Mouse (Mus musculus) embryonic facial prominence, embryonic 11.5 days (tissue): ENCODE data around the gene Syne4. TPM values are rescaled to one million over a fixed set of nuclear protein-coding genes. Genes with fewer than 3 reads are reported as not detected.

ENCODE experiments used
- ATAC-seq: fragments of 200-750 bp; cut with Nextera tagmentation; replicated peaks from 2 replicates; pipeline ENCODE4 v1.8.0; 2017; ENCODE audit warnings: low read depth; ENCODE audit not compliant: insufficient number of reproducible peaks, low FRiP score, low TSS enrichment
- DNase-seq: peaks from one replicate; pipeline ENCODE4 v3.0.0-alpha.2; 2015; ENCODE audit warnings: low spot score
- H3K27ac ChIP-seq: fragments of 300-500 bp; sonication (generic); replicated peaks from 2 replicates; pipeline ENCODE4 v1.5.1; 2014; ENCODE audit warnings: mild to moderate bottlenecking, low read depth, low read length, control low read depth
- H3K27me3 ChIP-seq: fragments of 300-500 bp; sonication (generic); 2 replicates; pipeline ENCODE4 v1.6.1; 2014; ENCODE audit warnings: mild to moderate bottlenecking, low read length, moderate library complexity, mixed read lengths; ENCODE audit not compliant: control insufficient read depth, insufficient read depth
- H3K36me3 ChIP-seq: fragments of 300-500 bp; sonication (generic); replicated peaks from 2 replicates; pipeline ENCODE4 v1.6.1; 2014; ENCODE audit warnings: low read depth, mild to moderate bottlenecking, low read length, moderate library complexity, mixed read lengths; ENCODE audit not compliant: control insufficient read depth, insufficient read depth
- H3K4me1 ChIP-seq: fragments of 300-500 bp; sonication (generic); 2 replicates; pipeline ENCODE4 v1.6.1; 2014; ENCODE audit warnings: low read length, mixed read lengths; ENCODE audit not compliant: control insufficient read depth, insufficient read depth
- H3K4me2 ChIP-seq: fragments of 300-500 bp; sonication (generic); 2 replicates; pipeline ENCODE4 v1.6.1; 2014; ENCODE audit warnings: low read depth, mild to moderate bottlenecking, control low read depth, low read length, moderate library complexity
- H3K4me3 ChIP-seq: fragments of 300-500 bp; sonication (generic); 2 replicates; pipeline ENCODE4 v1.5.1; 2014; ENCODE audit warnings: low read depth, low read length, control low read depth
- H3K9ac ChIP-seq: fragments of 300-500 bp; sonication (generic); replicated peaks from 2 replicates; pipeline ENCODE4 v1.6.1; 2014; ENCODE audit warnings: mild to moderate bottlenecking, control low read depth, low read length
- H3K9me3 ChIP-seq: fragments of 300-500 bp; sonication (generic); replicated peaks from 2 replicates; pipeline ENCODE4 v1.6.1; 2016; ENCODE audit warnings: mild to moderate bottlenecking, low read length, inconsistent platforms, mixed read lengths; ENCODE audit not compliant: control insufficient read depth
- WGBS: fragments of 180-500 bp; shearing (Covaris S2); extraction: QIAGEN DNeasy Blood & Tissue Kit; methylation state at CpG from one replicate; pipeline ENCODE4 v1.1.7; 2014; 5-methylcytosine and 5-hydroxymethylcytosine counted together
- polyA plus RNA-seq: library from polyadenylated mRNA; unstranded; fragments of >200 nt; fragmentation: Nextera tagmentation; extraction: Ambion mirVana; gene quantifications from 2 replicates; pipeline ENCODE4 v1.2.1, GENCODE M21; 2014

The Syne4 gene
- polyA plus RNA-seq, 1 experiment from 2014 or later = 34.5 TPM

DNA sequence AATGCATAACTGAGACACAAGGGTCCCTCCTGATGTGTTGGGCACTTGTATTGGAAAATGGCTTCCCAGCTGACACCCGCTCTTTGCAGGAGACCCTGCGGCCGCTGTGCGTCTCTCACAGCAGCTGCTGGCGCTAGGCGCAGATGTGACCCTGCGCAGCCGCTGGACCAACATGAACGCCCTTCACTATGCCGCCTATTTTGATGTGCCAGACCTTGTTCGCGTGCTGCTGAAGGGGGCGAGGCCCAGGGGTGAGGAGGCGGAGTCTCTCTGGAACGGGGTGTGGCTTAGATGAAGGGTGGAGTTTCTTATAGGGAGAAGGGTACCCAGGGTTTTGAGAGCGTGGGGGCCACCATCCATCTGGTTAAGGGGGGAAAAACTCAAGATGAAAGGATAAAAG lies 17.3 kb upstream of the Syne4 start:
- Histone ChIP-seq H3K9me3 (no peaks in the 10 kb centered on the region), H3K27me3 (no peaks in the 10 kb centered on the region), H3K4me2 (no peak overlapping the region), H3K27ac (no peak overlapping the region), H3K9ac (no peak overlapping the region), H3K4me1 (no peaks in the 10 kb centered on the region), H3K4me3 (no peak overlapping the region), H3K36me3 (peaks cover 13% of the 10 kb centered on the region)
- 83% methylated on average over 16 of the region's 16 CpGs for WGBS
- ATAC-seq (no peak), DNase-seq (no peak)

DNA sequence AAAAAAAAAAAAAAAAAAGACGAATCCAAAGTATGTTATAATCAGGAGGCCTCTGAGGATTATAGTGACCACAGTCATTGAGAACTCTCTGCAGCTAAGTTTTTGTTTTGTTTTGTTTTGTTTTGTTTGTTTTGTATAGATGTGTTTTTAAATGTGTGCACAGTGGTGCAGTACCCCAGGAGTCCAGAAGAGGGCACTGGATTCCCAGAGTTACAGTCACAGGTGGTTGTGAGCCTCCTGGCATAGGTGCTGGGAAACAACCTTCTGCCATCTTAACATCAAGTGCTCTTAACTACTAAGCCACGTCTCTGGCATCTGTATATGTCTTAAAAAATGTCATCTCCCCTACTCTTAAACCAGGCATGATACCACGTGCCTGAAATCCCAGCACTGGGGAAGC lies 13.7 kb upstream of the Syne4 start:
- WGBS = 54% methylated on average over 3 of the region's 3 CpGs
- Histone ChIP-seq H3K27ac (no peak overlapping the region), H3K4me2 (no peak overlapping the region), H3K36me3 (peaks cover 22% of the 10 kb centered on the region), H3K27me3 (no peaks in the 10 kb centered on the region), H3K4me1 (no peaks in the 10 kb centered on the region), H3K4me3 (no peak overlapping the region), H3K9ac (no peak overlapping the region), H3K9me3 (no peaks in the 10 kb centered on the region)
- ATAC-seq = no peak
- peak; percentile 43 for DNase-seq

DNA sequence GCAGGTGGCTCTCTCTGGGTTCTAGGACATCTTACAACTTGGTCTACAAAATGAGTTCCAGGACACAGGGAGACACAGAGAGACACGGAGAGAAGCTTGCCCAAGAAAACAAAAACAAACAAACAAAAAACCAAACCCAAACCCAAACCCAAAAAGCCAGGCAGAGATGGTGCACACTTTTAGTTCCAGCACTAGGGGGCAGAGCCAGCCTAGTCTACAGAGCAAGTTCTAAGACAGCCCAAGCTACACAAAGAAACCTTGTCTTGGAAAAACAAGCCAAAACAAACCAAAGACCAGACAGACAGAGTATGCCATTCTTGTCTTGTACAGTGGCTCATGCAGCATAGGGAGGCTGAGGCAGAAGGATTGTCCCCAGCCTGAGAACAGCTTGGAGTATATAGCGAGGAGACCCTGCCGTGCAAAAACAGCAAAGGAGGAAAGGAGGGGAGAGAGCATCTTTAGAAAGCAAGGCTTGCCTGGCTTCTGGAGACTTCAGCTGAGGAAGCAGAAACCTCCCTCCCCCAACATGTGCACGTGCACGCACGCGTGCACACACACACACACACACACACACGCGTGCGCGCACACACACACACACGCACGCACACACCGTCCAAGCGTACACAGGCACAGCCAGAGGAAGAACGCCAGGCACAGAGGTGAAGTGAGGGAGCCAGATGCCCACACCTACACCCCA lies 8.4 kb upstream of the Syne4 start:
- H3K27ac ChIP-seq = no peak overlapping the region
- WGBS = 89% methylated on average over 16 of the region's 16 CpGs
- no peak for ATAC-seq

DNA sequence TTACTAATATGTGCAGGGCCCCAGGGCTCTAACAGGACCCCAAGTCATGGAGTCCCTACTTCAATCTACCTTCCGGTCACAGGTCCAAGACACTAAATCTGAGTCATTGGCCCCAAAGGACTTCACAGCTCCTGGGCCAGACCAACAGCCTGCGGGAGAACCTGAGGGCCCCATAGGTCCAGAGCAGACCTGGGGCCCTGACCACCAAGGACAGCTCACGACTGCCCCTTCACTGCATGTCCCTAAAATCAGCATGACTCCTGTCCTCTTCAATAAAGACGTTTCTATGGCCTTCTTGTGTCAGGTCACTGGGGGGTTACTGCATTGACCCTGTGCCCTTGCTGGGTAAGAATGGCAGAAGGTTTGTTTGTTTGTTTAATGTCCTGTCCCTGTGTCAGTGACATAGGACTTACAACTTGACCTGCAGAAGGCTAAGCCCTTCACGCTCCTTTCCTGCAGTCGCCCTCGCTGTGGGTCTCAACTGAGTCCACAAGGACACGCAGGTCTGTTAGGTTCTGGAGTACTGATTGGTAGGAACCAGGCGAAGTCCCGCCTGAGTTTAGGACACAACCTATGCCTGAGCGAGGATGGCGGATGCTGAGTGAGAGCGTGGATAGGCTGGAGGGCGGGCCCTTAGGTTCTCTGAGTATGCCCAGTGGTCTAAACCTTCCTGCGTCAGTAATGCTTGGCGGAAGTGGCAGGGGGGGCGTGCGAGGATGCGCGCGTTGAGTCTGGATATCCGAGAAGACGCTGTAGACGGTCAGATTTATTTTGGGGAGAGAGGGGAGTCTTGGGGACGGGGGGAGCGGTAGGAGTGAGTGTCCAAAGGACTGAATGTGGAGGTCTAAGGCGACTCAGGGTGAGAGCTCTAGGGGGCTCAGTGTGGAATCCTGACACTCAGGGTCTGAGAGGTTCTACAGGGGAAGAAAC lies 6.3 kb upstream of the Syne4 start, which contains the start of gene Alkbh6:
Gene Alkbh6, plus strand, starts transcription at position 642 of the 930 bp plus-strand sequence.
- Histone ChIP-seq H3K4me2 (peak within 1 kb of the TSS; percentile 77), H3K9me3 (no peaks in the 10 kb centered on the region)
- WGBS = 4% methylated on average over 27 of the region's 27 CpGs

More for the DNA sequence above, 8.4 kb upstream of the Syne4 start:
- Histone ChIP-seq H3K36me3 (peaks cover 16% of the 10 kb centered on the region), H3K27me3 (no peaks in the 10 kb centered on the region), H3K9ac (no peak overlapping the region), H3K9me3 (no peaks in the 10 kb centered on the region), H3K4me2 (no peak overlapping the region), H3K4me3 (no peak overlapping the region), H3K4me1 (no peaks in the 10 kb centered on the region)
- peak; percentile 27 for DNase-seq

DNA sequence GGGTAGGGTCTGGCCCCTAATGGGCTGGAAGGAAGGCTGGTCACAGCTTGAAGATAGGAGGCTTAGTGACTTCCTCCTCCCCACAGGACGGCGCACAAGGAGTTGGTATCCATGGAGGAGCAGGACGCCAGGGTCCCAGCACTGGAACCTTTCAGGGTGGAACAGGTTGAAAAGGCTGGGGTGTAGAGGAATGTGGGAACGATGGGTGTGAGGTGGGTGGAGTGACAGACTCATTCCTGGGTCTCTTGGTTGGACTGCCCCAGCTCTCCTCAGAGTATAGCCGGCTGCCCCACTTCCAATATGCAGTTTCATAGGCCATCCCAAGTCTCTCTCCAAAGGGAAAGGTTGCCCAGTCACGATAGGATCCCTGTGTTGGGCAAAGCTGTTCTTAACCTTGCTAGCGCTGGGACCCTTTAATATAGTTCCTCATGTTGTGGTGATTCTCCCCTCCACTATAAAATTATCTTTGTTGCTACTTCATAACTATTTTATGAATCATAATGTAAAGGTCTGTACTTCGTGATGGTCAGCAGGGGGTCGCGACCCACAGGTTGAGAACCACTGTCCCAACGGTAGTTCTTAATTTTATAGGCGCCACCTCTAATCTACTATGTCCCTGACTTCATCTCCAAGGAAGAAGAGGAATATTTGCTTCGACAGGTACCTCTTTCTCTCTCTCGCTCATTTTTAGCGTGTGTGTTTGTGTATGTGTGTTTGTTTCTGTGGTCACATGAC lies 5.0 kb upstream of the Syne4 start:
- peak overlapping the region; percentile 77 for H3K4me2 ChIP-seq
- H3K27ac ChIP-seq = no peak overlapping the region
- H3K27me3 ChIP-seq = no peaks in the 10 kb centered on the region
- H3K4me1 ChIP-seq = no peaks in the 10 kb centered on the region
- ATAC-seq (no peak), DNase-seq (no peak)
- WGBS = 61% methylated on average over 15 of the region's 15 CpGs
- peak overlapping the region; percentile 51 for H3K4me3 ChIP-seq
- H3K36me3 ChIP-seq = no peaks in the 10 kb centered on the region; the same call in 1 of the 2 replicates
- peak overlapping the region; percentile 54 for H3K9ac ChIP-seq
- no peaks in the 10 kb centered on the region for H3K9me3 ChIP-seq

More for the DNA sequence above, 6.3 kb upstream of the Syne4 start, which contains the start of gene Alkbh6:
- Histone ChIP-seq H3K4me1 (no peaks in the 10 kb centered on the region), H3K9ac (peak within 1 kb of the TSS; percentile 54), H3K27ac (no peak within 1 kb of the TSS), H3K36me3 (peaks cover 7% of the 10 kb centered on the region), H3K27me3 (no peaks in the 10 kb centered on the region), H3K4me3 (peak within 1 kb of the TSS; percentile 51)
- peak; percentile 100 for ATAC-seq
- peak; percentile 96 for DNase-seq

DNA sequence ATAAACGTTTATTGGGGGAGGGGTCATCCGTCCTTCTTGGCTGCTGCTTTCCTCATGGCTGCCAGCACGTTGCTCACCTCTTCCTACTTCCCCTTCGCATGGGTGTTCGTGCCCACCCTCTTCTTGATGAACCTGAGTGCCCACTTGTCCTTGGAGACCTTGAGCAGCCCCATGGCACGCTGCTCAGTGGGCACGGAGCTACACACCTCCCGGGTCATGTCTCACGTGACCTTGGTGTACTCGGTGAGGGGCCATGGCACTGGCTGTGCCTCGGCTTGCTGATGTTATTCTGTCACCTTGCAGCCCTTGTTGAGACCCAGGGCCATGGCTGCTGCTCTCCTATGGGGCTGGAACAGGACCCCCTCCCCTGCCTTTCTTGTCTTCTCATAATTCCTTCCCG lies 4.5 kb upstream of the Syne4 start:
- H3K4me2 ChIP-seq = no peak overlapping the region
- ATAC-seq (no peak), DNase-seq (no peak)
- no peak overlapping the region for H3K9ac ChIP-seq
- H3K9me3 ChIP-seq = no peaks in the 10 kb centered on the region
- H3K27me3 ChIP-seq = no peaks in the 10 kb centered on the region
- no peaks in the 10 kb centered on the region; the same call in 1 of the 2 replicates for H3K36me3 ChIP-seq
- H3K27ac ChIP-seq = no peak overlapping the region
- H3K4me1 ChIP-seq = no peaks in the 10 kb centered on the region
- H3K4me3 ChIP-seq = no peak overlapping the region
- 86% methylated on average over 12 of the region's 12 CpGs for WGBS

DNA sequence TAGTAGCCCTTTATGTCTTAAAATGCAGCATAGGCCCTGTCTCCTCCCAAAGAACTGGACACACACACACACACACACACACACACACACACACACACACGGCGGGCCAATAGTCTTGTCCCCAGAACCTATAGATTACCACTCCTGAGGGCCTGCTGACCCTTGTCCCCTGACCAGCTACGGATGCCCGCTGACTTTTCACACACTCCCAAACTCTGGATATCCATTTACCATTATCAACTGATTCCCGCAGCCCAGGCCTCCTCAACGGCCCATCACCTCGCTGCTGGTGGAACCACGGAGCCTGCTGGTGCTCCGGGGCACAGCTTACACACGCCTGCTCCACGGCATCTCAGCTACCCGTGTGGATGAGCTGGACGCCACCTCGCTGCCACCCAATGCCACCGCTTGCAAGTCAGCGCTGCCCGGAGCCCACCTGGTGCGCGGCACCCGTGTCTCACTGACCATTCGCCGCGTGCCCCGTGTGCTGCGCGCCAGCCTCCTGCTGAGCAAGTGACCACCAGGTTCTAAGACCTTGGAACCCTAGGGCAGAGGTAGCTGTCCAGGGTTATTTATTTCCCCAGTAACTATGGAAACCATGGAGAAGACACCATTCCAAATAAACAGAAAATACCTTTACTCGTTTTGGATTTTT lies 814 bp upstream of the Syne4 start:
- Histone ChIP-seq H3K27ac (no peak overlapping the region), H3K4me1 (0 out of 2 replicates have a peak, but pooled peaks cover 2% of the 10 kb centered on the region), H3K27me3 (no peaks in the 10 kb centered on the region), H3K4me3 (no peak overlapping the region), H3K4me2 (no peak overlapping the region), H3K9ac (no peak overlapping the region), H3K36me3 (no peaks in the 10 kb centered on the region; the same call in 1 of the 2 replicates), H3K9me3 (no peaks in the 10 kb centered on the region)
- DNase-seq (no peak), ATAC-seq (no peak)
- 44% methylated on average over 27 of the region's 27 CpGs for WGBS
